Mouse (Mus musculus): ENCODE data around the gene Mettl26.

The Mettl26 gene

GRCm38 (mm10) chr17:25885636-25886035 is 10.8 kb downstream of the Mettl26 start:
- in situ Hi-C loops (cut with MseI, MboI) = no loop called here

- in situ Hi-C loops (cut with MseI, MboI) = no loop called here
These were observed 11.9 kb downstream of the Mettl26 start for GRCm38 (mm10) chr17:25886806-25887205.

- in situ Hi-C loops (cut with MseI, MboI) = no loop called here
These were observed 12.6 kb downstream of the Mettl26 start for GRCm38 (mm10) chr17:25887467-25887866.

GRCm38 (mm10) chr17:25888837-25889236 is 14.0 kb downstream of the Mettl26 start:
- in situ Hi-C loops (cut with MseI, MboI) = no loop called here

- in situ Hi-C loops (cut with MseI, MboI) = no loop called here
These were observed 19.2 kb downstream of the Mettl26 start for GRCm38 (mm10) chr17:25893975-25894617.

GRCm38 (mm10) chr17:25895415-25895814 is 20.5 kb downstream of the Mettl26 start:
- in situ Hi-C loops (cut with MseI, MboI) = no loop called here

GRCm38 (mm10) chr17:25895891-25896290 is 21.0 kb downstream of the Mettl26 start:
- in situ Hi-C loops (cut with MseI, MboI) = no loop called here

GRCm38 (mm10) chr17:25900193-25900592 is 25.3 kb downstream of the Mettl26 start:
- in situ Hi-C loops (cut with MseI, MboI) = no loop called here

- in situ Hi-C loops (cut with MseI, MboI) = no loop called here
These were observed 28.2 kb downstream of the Mettl26 start for GRCm38 (mm10) chr17:25903061-25903460.

- in situ Hi-C loops (cut with MseI, MboI) = no loop called here
These were observed 32.8 kb downstream of the Mettl26 start for GRCm38 (mm10) chr17:25907640-25908039.

GRCm38 (mm10) chr17:25911816-25912215 is 36.9 kb downstream of the Mettl26 start:
- in situ Hi-C loops (cut with MseI, MboI) = no loop called here

- in situ Hi-C loops (cut with MseI, MboI) = no loop called here
These were observed 38.5 kb downstream of the Mettl26 start for GRCm38 (mm10) chr17:25913186-25913876.

GRCm38 (mm10) chr17:25913877-25914275 is 39.0 kb downstream of the Mettl26 start:
- in situ Hi-C loops (cut with MseI, MboI) = no loop called here

GRCm38 (mm10) chr17:25914295-25914694 is 39.4 kb downstream of the Mettl26 start:
- in situ Hi-C loops (cut with MseI, MboI) = no loop called here

- in situ Hi-C loops (cut with MseI, MboI) = no loop called here
These were observed 42.2 kb downstream of the Mettl26 start for GRCm38 (mm10) chr17:25916931-25917647.

- in situ Hi-C loops (cut with MseI, MboI) = no loop called here
These were observed 43.3 kb downstream of the Mettl26 start for GRCm38 (mm10) chr17:25918037-25918750.

- in situ Hi-C loops (cut with MseI, MboI) = no loop called here
These were observed 44.4 kb downstream of the Mettl26 start, which contains the start of gene Rab40c for GRCm38 (mm10) chr17:25919144-25919785. Gene Rab40c (minus strand): TSS chr17:25919727.

- in situ Hi-C loops (cut with MseI, MboI) = no loop called here
These were observed 45.1 kb downstream of the Mettl26 start for GRCm38 (mm10) chr17:25919786-25920642.

GRCm38 (mm10) chr17:25922120-25922519 is 47.2 kb downstream of the Mettl26 start:
- in situ Hi-C loops (cut with MseI, MboI) = no loop called here

- in situ Hi-C loops (cut with MseI, MboI) = no loop called here
These were observed 50.5 kb downstream of the Mettl26 start for GRCm38 (mm10) chr17:25925348-25925747.
